Mouse (Mus musculus) limb, embryonic 10.5 days (tissue): ENCODE results near the gene Msh6. TPM values are rescaled to one million over a fixed set of nuclear protein-coding genes. Genes with fewer than 3 reads are reported as not detected.
"Not testable (repeated sequence)": the region's sequence is repeated elsewhere in the genome, so short reads cannot be mapped to it uniquely, and the experiment has no call there.

Source experiments
- DNase-seq: peaks from one replicate; pipeline ENCODE4 v3.0.0-alpha.2; 2017; ENCODE audit warnings: low spot score
- H3K27ac ChIP-seq: fragments of 300-500 bp; sonication (generic); 2 replicates; pipeline ENCODE4 v1.5.1; 2016; ENCODE audit warnings: mild to moderate bottlenecking
- H3K27me3 ChIP-seq: fragments of 300-500 bp; sonication (generic); 2 replicates; pipeline ENCODE4 v1.6.1; 2016; ENCODE audit warnings: low read depth, mild to moderate bottlenecking; ENCODE audit not compliant: poor library complexity, severe bottlenecking
- H3K36me3 ChIP-seq: fragments of 300-500 bp; sonication (generic); 2 replicates; pipeline ENCODE4 v1.6.1; 2016; ENCODE audit warnings: mild to moderate bottlenecking, moderate library complexity
- H3K4me1 ChIP-seq: fragments of 300-500 bp; sonication (generic); 2 replicates; pipeline ENCODE4 v1.6.1; 2016
- H3K4me3 ChIP-seq: fragments of 300-500 bp; sonication (generic); 2 replicates; pipeline ENCODE4 v1.5.1; 2016; ENCODE audit warnings: mild to moderate bottlenecking, moderate library complexity
- H3K9me3 ChIP-seq: fragments of 300-500 bp; sonication (generic); replicated peaks from 2 replicates; pipeline ENCODE4 v1.6.1; 2016; ENCODE audit warnings: mild to moderate bottlenecking
- WGBS: fragments of 180-500 bp; shearing (Covaris S2); methylation state at CpG from one replicate; pipeline ENCODE4 v1.1.7; 2016; 5-methylcytosine and 5-hydroxymethylcytosine counted together
- polyA plus RNA-seq: library from polyadenylated mRNA; unstranded; fragments of >200 nt; fragmentation: Nextera tagmentation; extraction: Ambion mirVana; gene quantifications from 2 replicates; pipeline ENCODE4 v1.2.1, GENCODE M21; 2016

Gene Msh6
- polyA plus RNA-seq, 1 experiment from 2014 or later: 104 TPM

- DNase-seq: no peak
- H3K27ac ChIP-seq: no peak overlapping the region
- peaks cover 100% of the 10 kb centered on the region for H3K36me3 ChIP-seq
- 95% methylated on average over 3 of the region's 3 CpGs for WGBS
- no peak overlapping the region for H3K4me3 ChIP-seq
- no peaks in the 10 kb centered on the region for H3K27me3 ChIP-seq
- H3K4me1 ChIP-seq: no peaks in the 10 kb centered on the region
- no peaks in the 10 kb centered on the region for H3K9me3 ChIP-seq
Measured at GRCm38 (mm10) chr17:87992154-87992553, 17.3 kb downstream of the Msh6 start.

DNA sequence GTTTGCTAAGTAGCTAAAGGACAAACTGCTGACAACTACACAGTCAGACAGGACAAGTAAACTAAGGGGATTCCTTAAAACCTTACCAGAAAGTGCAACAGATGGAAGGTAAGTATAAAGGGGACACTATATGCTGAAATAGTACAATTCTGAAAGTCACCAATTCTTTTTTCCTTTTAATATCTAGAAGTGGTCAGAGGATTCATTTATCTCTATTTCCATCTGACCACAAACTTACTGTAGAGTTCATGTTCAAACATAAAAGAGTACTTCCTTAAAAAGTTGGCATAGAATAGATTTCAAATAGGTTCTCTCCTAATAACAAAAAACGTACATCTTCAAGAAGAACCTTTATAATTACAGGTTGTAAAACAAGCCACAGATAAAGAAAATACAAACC, 18.5 kb downstream of the Msh6 start:
- H3K4me3 ChIP-seq: no peak overlapping the region
- no peak for DNase-seq
- WGBS: 92% methylated on average over 1 of the region's 1 CpGs
- peaks cover 100% of the 10 kb centered on the region for H3K36me3 ChIP-seq
- H3K27ac ChIP-seq: no peak overlapping the region
- no peaks in the 10 kb centered on the region for H3K27me3 ChIP-seq
- H3K4me1 ChIP-seq: no peaks in the 10 kb centered on the region
- no peaks in the 10 kb centered on the region for H3K9me3 ChIP-seq

DNA sequence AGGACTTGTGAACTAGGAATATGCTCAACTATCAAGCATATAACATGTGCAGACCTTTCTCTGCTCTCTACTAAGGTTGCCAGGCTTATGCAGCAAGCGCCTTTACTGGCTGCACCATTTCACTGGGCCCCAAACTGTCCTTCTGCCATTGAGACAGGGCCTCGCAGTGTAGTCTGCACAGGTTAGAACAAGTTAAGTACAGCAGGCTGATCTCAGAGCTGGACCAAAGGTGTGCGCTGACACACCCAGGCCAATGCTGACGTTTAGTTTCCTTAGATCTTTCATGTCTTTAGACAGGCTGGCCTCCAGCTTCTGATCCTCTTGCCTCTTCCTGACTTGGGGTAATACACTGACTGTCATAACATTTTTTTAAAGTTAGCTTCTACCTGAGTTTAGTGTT, 22.9 kb downstream of the Msh6 start:
- no peaks in the 10 kb centered on the region for H3K9me3 ChIP-seq
- H3K27ac ChIP-seq: no peak overlapping the region
- peaks cover 96% of the 10 kb centered on the region for H3K36me3 ChIP-seq
- no peak for DNase-seq
- no peaks in the 10 kb centered on the region for H3K4me1 ChIP-seq
- no peaks in the 10 kb centered on the region for H3K27me3 ChIP-seq
- no peak overlapping the region for H3K4me3 ChIP-seq
- WGBS: 88% methylated on average over 4 of the region's 4 CpGs

DNA sequence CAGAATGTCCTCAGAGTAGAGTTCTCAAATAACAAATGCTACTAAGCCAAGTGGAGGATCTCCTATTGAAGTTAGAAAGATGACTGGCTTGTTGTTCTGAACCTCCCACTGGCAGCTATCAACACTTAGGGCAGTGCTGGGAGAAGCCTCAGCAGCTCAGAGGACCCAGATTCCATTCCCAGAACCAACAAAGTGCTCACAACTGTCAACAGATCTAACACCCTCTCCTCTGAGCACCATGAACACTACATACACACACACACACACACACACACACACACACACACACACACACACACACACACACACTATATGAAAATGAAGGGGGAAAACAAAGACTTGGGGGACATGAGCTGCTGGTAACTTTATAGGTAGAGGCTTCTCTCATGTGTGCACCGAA, 30.0 kb downstream of the Msh6 start:
- WGBS: 93% methylated on average over 1 of the region's 1 CpGs
- no peaks in the 10 kb centered on the region for H3K9me3 ChIP-seq
- H3K36me3 ChIP-seq: peaks cover 85% of the 10 kb centered on the region
- no peaks in the 10 kb centered on the region for H3K4me1 ChIP-seq
- DNase-seq: no peak
- no peaks in the 10 kb centered on the region for H3K27me3 ChIP-seq
- H3K4me3 ChIP-seq: no peak overlapping the region
- H3K27ac ChIP-seq: no peak overlapping the region

DNA sequence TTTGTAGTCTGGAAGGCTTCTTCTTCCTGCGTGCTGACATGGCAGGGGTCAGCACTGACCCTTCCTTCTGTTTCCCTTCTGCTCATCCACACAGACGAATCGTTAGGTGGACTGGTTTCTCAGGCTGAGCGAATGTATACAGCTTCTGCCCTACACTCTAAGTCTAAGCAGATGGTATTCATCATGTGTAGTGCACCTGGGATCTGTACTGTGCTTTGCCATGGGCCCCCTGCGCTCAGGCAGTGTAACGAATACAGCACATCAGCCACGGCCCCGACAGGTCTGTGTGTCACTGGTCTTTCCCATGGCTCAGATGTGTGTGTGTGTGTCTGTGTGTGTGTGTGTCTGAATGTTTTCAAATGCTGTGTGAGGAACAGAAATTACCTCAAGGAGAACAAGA, 32.1 kb downstream of the Msh6 start:
- no peaks in the 10 kb centered on the region for H3K9me3 ChIP-seq
- peaks cover 89% of the 10 kb centered on the region for H3K36me3 ChIP-seq
- no peaks in the 10 kb centered on the region for H3K27me3 ChIP-seq
- H3K4me3 ChIP-seq: no peak overlapping the region
- 84% methylated on average over 8 of the region's 8 CpGs for WGBS
- DNase-seq: no peak
- H3K4me1 ChIP-seq: no peaks in the 10 kb centered on the region
- H3K27ac ChIP-seq: no peak overlapping the region

DNA sequence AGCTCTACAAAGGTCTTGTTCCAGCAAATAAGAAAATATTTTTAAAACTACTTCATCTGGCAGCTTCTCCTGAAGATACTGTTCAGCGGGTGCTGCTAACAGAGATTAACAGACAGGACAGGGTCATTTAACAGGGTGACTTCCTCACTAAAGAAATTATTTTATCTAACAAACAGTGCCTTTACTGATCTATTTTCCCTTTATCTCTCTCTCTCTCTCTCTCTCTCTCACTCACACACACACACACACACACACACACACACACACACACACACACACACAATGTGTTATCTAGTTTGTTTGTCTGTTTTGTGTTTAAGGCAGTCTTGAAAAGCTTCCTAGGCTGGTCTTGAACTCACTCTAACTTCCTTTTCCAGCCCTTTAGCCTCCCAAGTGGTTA, 39.6 kb downstream of the Msh6 start:
- no peak for DNase-seq
- Histone ChIP-seq H3K27me3 (no peaks in the 10 kb centered on the region), H3K4me3 (no peak overlapping the region), H3K27ac (no peak overlapping the region), H3K9me3 (no peaks in the 10 kb centered on the region), H3K4me1 (no peaks in the 10 kb centered on the region), H3K36me3 (peaks cover 62% of the 10 kb centered on the region)
- WGBS: 91% methylated on average over 1 of the region's 1 CpGs

DNA sequence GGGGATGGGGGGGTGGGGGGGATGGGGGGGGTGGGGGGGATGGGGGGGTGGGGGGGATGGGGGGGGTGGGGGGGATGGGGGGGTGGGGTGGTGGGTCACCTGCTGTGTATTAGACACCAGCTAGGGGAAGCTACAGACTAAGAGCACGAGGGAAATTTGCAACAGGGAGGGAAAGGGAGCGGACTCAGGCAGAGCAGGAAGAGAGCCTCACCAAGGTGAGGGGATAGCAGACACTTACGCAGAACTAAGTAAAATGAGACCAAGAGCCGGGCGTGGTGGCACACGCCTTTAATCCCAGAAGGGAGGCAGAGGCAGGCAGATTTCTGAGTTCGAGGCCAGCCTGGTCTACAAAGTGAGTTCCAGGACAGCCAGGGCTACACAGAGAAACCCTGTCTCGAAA, 41.2 kb downstream of the Msh6 start:
- not testable (repeated sequence) for H3K9me3 ChIP-seq, H3K27ac ChIP-seq, H3K27me3 ChIP-seq, H3K4me3 ChIP-seq, H3K4me1 ChIP-seq, DNase-seq
- peaks cover 46% of the 10 kb centered on the region for H3K36me3 ChIP-seq
- 97% methylated on average over 8 of the region's 8 CpGs for WGBS

DNA sequence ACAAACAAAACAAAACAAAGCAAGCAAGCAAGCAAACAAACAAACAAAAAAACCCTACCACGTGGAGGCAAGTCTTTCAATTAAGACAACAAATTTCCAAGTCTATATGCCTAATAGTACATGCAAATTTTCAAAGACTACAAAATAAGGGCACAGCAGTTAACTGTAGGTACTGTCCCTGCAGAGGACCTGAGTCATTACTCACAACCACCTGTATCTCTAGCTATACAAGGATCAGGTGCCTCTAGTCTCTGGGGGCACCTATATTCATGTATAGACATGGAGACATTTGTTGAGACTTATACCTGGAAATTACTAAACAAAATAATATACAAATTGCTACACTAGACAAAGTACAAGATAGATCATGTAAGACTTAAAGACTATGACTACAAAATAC, 49.1 kb downstream of the Msh6 start:
- no peaks in the 10 kb centered on the region for H3K4me1 ChIP-seq
- no peak for DNase-seq
- no peaks in the 10 kb centered on the region for H3K27me3 ChIP-seq
- H3K27ac ChIP-seq: no peak overlapping the region
- WGBS: 83% methylated on average over 1 of the region's 1 CpGs
- H3K36me3 ChIP-seq: no peaks in the 10 kb centered on the region
- no peak overlapping the region for H3K4me3 ChIP-seq
- no peaks in the 10 kb centered on the region for H3K9me3 ChIP-seq

DNA sequence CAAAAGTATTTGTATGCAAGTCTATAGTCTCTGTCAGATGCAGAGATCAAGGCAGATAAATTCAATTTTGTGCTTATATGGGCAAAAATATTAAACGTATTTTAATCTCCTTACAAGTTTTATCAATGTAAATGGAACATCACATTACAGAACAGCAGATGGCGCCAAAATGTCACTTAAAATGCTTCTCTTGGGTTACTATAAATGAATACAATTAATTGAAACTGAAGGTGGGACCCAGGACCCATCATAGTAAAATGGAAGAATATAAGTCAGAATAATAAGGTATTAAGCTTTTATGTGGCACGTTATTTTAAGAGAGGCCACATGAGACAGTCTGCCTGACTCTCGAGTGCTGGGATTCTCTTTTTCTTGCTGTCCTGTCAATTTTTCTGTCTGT, 50.4 kb downstream of the Msh6 start:
- no peak for DNase-seq
- H3K36me3 ChIP-seq: no peaks in the 10 kb centered on the region
- no peak overlapping the region for H3K27ac ChIP-seq
- H3K27me3 ChIP-seq: no peaks in the 10 kb centered on the region
- 64% methylated on average over 4 of the region's 4 CpGs for WGBS
- H3K4me1 ChIP-seq: no peaks in the 10 kb centered on the region
- no peaks in the 10 kb centered on the region for H3K9me3 ChIP-seq
- H3K4me3 ChIP-seq: no peak overlapping the region

- H3K27me3 ChIP-seq: no peaks in the 10 kb centered on the region
- 91% methylated on average over 17 of the region's 17 CpGs for WGBS
Measured at GRCm38 (mm10) chr17:88029194-88029970, 54.5 kb downstream of the Msh6 start.

DNA sequence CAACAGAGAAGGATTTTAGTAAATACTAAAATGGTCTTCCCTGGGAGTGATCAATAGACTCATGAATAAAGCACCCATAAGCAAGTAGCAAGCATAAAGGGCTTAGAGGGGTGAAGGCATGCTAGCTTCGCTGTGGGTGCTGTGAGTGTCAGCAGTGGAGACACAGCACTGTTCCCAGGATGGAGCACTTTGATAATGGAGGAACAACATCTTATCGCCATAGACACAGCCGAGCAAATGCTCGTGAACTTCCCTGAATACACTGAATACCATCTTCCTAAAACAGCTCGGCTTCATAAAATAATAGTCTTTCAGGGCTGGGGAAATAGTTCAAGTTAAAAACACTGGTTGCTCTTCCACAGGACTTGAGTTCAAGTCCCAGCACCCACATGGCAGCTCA, 56.9 kb downstream of the Msh6 start:
- Histone ChIP-seq H3K4me3 (no peak overlapping the region), H3K27me3 (no peaks in the 10 kb centered on the region), H3K27ac (no peak overlapping the region), H3K36me3 (no peaks in the 10 kb centered on the region), H3K4me1 (no peaks in the 10 kb centered on the region), H3K9me3 (no peaks in the 10 kb centered on the region)
- 95% methylated on average over 5 of the region's 5 CpGs for WGBS
- DNase-seq: no peak

More at GRCm38 (mm10) chr17:88029194-88029970, 54.5 kb downstream of the Msh6 start:
- Histone ChIP-seq H3K4me1 (no peaks in the 10 kb centered on the region), H3K9me3 (no peaks in the 10 kb centered on the region), H3K27ac (no peak overlapping the region), H3K36me3 (no peaks in the 10 kb centered on the region), H3K4me3 (no peak overlapping the region)
- DNase-seq: no peak

DNA sequence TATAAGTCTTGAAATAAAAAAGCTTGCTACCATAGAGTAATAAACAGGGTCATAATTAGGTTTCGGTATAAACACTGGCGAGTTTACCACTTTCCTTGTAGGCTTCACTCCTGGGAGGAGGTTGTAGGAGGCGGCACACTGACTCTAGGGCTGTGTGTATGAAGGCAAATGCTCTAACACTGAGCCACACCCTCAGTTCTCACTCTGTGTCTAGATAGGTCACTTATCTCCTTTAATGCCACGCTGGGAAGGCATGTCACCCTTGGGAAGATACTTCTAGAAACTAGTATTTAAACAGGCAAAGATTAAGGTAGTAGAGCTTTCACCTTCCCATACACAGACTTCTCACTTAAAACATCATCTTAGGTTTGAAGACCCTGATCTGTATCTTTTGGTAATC, 59.6 kb downstream of the Msh6 start:
- H3K4me3 ChIP-seq: no peak overlapping the region
- H3K27me3 ChIP-seq: no peaks in the 10 kb centered on the region
- H3K36me3 ChIP-seq: no peaks in the 10 kb centered on the region
- H3K4me1 ChIP-seq: no peaks in the 10 kb centered on the region
- no peaks in the 10 kb centered on the region for H3K9me3 ChIP-seq
- 83% methylated on average over 4 of the region's 4 CpGs for WGBS
- DNase-seq: no peak
- no peak overlapping the region for H3K27ac ChIP-seq
